Mouse (Mus musculus) embryonic facial prominence, embryonic 11.5 days (tissue): ENCODE results near the gene Irf1. TPM values are rescaled to one million over a fixed set of nuclear protein-coding genes. Genes with fewer than 3 reads are reported as not detected.

Source experiments
- ATAC-seq: fragments of 200-750 bp; cut with Nextera tagmentation; replicated peaks from 2 replicates; pipeline ENCODE4 v1.8.0; 2017; ENCODE audit warnings: low read depth; ENCODE audit not compliant: insufficient number of reproducible peaks, low FRiP score, low TSS enrichment
- DNase-seq: peaks from one replicate; pipeline ENCODE4 v3.0.0-alpha.2; 2015; ENCODE audit warnings: low spot score
- H3K27ac ChIP-seq: fragments of 300-500 bp; sonication (generic); replicated peaks from 2 replicates; pipeline ENCODE4 v1.5.1; 2014; ENCODE audit warnings: mild to moderate bottlenecking, low read depth, low read length, control low read depth
- H3K27me3 ChIP-seq: fragments of 300-500 bp; sonication (generic); 2 replicates; pipeline ENCODE4 v1.6.1; 2014; ENCODE audit warnings: mild to moderate bottlenecking, low read length, moderate library complexity, mixed read lengths; ENCODE audit not compliant: control insufficient read depth, insufficient read depth
- H3K36me3 ChIP-seq: fragments of 300-500 bp; sonication (generic); replicated peaks from 2 replicates; pipeline ENCODE4 v1.6.1; 2014; ENCODE audit warnings: low read depth, mild to moderate bottlenecking, low read length, moderate library complexity, mixed read lengths; ENCODE audit not compliant: control insufficient read depth, insufficient read depth
- H3K4me1 ChIP-seq: fragments of 300-500 bp; sonication (generic); 2 replicates; pipeline ENCODE4 v1.6.1; 2014; ENCODE audit warnings: low read length, mixed read lengths; ENCODE audit not compliant: control insufficient read depth, insufficient read depth
- H3K4me2 ChIP-seq: fragments of 300-500 bp; sonication (generic); 2 replicates; pipeline ENCODE4 v1.6.1; 2014; ENCODE audit warnings: low read depth, mild to moderate bottlenecking, control low read depth, low read length, moderate library complexity
- H3K4me3 ChIP-seq: fragments of 300-500 bp; sonication (generic); 2 replicates; pipeline ENCODE4 v1.5.1; 2014; ENCODE audit warnings: low read depth, low read length, control low read depth
- H3K9ac ChIP-seq: fragments of 300-500 bp; sonication (generic); replicated peaks from 2 replicates; pipeline ENCODE4 v1.6.1; 2014; ENCODE audit warnings: mild to moderate bottlenecking, control low read depth, low read length
- H3K9me3 ChIP-seq: fragments of 300-500 bp; sonication (generic); replicated peaks from 2 replicates; pipeline ENCODE4 v1.6.1; 2016; ENCODE audit warnings: mild to moderate bottlenecking, low read length, inconsistent platforms, mixed read lengths; ENCODE audit not compliant: control insufficient read depth
- WGBS: fragments of 180-500 bp; shearing (Covaris S2); extraction: QIAGEN DNeasy Blood & Tissue Kit; methylation state at CpG from one replicate; pipeline ENCODE4 v1.1.7; 2014; 5-methylcytosine and 5-hydroxymethylcytosine counted together
- polyA plus RNA-seq: library from polyadenylated mRNA; unstranded; fragments of >200 nt; fragmentation: Nextera tagmentation; extraction: Ambion mirVana; gene quantifications from 2 replicates; pipeline ENCODE4 v1.2.1, GENCODE M21; 2014

Irf1 gene
- polyA plus RNA-seq, 1 experiment from 2014 or later: 7.0 TPM

DNA sequence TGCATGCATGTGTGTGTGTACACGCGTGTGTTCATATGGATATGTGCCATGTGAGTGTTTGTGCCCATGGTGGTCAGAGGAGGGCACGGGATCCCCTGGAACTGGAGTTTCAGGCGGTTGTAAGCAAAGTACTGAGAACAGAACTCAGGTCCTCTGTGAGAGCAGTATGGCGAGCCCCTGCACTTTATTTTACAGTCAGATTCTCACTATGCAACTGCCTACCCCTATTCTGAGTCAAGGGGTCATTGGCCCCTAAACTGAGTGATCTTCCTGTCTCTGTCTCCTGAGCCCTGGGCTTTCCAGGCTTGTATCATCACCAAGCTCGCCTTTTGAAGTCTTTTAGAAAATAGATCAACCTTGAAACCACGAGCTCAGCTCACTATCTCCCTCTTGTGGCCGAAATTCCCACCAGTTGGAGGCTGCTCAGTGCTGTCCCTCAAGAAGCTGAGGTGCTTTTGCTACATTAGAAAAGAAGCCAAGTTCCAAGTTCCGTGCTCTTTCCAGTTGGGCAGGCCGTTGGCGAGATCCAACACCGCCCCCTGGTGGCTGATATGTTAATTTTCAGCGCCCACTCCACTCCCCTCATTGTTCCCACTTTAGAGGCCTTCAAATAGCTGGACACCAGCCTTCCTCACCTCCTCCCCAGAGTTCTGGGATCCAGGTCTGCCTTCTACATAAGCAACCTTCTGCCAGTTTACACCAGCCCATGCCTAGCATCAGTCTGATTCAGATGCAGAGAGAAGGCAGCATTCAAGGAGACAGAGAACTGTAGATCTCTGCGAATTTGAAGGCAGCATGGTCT, 32.8 kb upstream of the Irf1 start:
- no peak overlapping the region for H3K4me2 ChIP-seq
- H3K36me3 ChIP-seq: no peaks in the 10 kb centered on the region
- WGBS: 46% methylated on average over 14 of the region's 14 CpGs
- H3K9me3 ChIP-seq: no peaks in the 10 kb centered on the region
- ATAC-seq: peak; percentile 67; the same call in 1 of the 2 replicates
- DNase-seq: peak; percentile 86
- H3K4me3 ChIP-seq: no peak overlapping the region
- H3K9ac ChIP-seq: no peak overlapping the region
- H3K4me1 ChIP-seq: no peaks in the 10 kb centered on the region
- H3K27ac ChIP-seq: no peak overlapping the region
- H3K27me3 ChIP-seq: no peaks in the 10 kb centered on the region

DNA sequence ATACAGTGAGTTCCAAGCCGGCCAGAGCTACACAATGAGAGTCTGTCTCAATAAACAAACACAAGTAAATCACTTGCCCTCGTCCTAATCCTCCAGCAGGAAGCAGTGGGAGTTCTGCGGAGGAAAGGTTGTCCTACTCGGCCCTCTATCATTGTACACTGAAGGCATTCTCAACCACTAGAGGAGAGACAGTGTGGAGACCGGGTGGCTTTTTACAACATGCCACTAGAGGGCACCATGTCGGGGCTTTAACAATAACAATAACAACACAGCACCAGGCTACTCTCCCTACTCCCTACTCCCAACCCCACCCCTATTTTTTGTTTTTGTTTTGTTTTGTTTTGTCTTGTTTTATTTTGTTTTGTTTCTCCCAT, 32.3 kb upstream of the Irf1 start:
- Histone ChIP-seq H3K27me3 (no peaks in the 10 kb centered on the region), H3K4me2 (no peak overlapping the region), H3K4me3 (no peak overlapping the region), H3K9ac (no peak overlapping the region), H3K36me3 (no peaks in the 10 kb centered on the region), H3K9me3 (no peaks in the 10 kb centered on the region), H3K4me1 (no peaks in the 10 kb centered on the region), H3K27ac (no peak overlapping the region)
- whole genome bisulfite sequencing: 32% methylated on average over 6 of the region's 6 CpGs
- DNase-seq: peak; percentile 66
- ATAC-seq: 0 out of 2 replicates have a peak, but pooled peaks have one; percentile 6

DNA sequence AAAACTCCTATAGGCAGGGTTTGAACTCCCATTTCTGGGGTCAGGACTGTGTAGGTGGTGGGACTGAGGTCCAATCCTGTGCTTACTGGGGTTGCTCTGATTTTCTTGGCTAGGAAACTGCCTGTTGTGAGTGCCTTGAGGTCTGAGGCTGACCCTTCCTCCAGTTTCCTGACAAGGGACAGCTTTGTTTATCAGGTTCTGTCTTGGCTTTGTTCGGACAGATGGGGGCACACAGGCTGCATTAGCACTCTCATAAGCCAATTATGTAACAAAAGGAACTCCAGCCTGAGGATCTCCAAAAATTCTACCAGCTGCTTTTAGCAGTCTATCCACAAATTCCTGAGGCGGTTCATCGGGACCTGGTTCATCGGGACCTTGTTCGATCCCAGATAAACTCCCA, 27.5 kb upstream of the Irf1 start:
- no peaks in the 10 kb centered on the region for H3K36me3 ChIP-seq
- H3K4me3 ChIP-seq: no peak overlapping the region
- ATAC-seq: no peak
- DNase-seq: no peak
- no peaks in the 10 kb centered on the region for H3K9me3 ChIP-seq
- no peaks in the 10 kb centered on the region for H3K27me3 ChIP-seq
- H3K4me1 ChIP-seq: no peaks in the 10 kb centered on the region
- WGBS: 4% methylated on average over 5 of the region's 5 CpGs
- no peak overlapping the region for H3K4me2 ChIP-seq
- H3K9ac ChIP-seq: no peak overlapping the region
- no peak overlapping the region for H3K27ac ChIP-seq

DNA sequence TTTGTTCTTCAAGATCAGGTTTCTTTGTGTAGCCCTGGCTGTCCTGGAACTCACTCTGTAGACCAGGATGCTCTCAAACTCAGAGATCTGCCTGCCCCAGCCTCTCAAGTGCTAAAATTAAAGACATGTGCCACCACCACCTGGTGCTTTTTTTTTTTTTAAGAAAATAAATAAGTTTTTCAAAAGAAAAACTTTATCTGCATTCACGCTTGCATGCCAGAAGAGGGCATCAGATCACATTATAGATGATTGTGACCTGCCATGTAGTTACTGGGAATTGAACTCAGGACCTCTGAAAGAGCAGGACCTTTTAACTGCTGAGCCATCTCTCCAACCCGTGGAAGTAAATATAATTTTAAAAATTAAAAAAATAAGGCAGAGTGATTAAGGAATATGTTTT, 24.6 kb upstream of the Irf1 start:
- Histone ChIP-seq H3K27me3 (no peaks in the 10 kb centered on the region), H3K9ac (no peak overlapping the region), H3K36me3 (no peaks in the 10 kb centered on the region), H3K27ac (no peak overlapping the region), H3K4me3 (no peak overlapping the region), H3K9me3 (no peaks in the 10 kb centered on the region), H3K4me2 (no peak overlapping the region), H3K4me1 (no peaks in the 10 kb centered on the region)
- 98% methylated on average over 2 of the region's 2 CpGs for WGBS
- no peak for ATAC-seq
- DNase-seq: no peak

DNA sequence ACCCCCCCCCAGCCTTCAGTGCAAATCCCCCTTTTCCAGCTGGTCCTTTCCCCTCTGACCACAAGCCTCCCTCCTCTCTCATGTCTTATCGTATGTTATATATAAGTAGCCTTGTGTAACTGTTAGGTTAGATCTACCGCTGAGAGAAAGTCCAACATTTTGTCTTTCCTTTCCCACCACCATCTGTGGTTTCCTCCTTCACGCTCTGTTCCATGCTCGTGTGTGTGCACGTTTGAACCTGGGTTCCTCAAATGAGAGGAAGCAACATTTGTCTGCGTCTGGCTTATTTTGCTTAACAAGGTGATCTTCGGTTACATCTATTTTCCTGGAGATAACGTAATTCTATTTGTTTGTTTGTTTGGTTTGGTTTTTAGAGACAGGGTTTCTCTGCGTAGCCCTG, 21.8 kb upstream of the Irf1 start:
- Histone ChIP-seq H3K9ac (no peak overlapping the region), H3K27me3 (no peaks in the 10 kb centered on the region), H3K4me1 (no peaks in the 10 kb centered on the region), H3K4me3 (no peak overlapping the region), H3K9me3 (no peaks in the 10 kb centered on the region), H3K27ac (no peak overlapping the region), H3K4me2 (no peak overlapping the region), H3K36me3 (no peaks in the 10 kb centered on the region)
- DNase-seq (no peak), ATAC-seq (no peak)
- 91% methylated on average over 9 of the region's 9 CpGs for WGBS

DNA sequence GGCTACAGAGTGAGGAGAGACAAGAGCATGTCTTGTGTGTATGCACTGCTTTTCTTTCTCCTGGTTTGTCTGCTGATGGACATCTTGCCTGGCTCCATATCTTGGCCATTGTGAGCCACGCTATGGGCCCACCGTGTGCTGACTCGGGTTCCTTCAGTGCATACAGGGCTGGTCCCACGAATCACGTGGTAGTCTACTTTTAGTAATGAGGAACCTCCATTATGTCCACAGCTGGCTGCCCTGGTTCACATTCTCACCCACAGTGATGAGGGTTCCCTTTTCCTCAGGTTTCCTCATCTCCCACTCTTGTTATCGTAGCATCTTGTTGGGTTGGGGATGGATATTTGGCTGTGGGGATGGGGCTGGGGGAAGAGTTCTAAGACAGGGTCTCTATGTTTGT, 21.2 kb upstream of the Irf1 start:
- Histone ChIP-seq H3K4me3 (no peak overlapping the region), H3K27me3 (no peaks in the 10 kb centered on the region), H3K36me3 (no peaks in the 10 kb centered on the region), H3K9ac (no peak overlapping the region), H3K4me1 (no peaks in the 10 kb centered on the region), H3K27ac (no peak overlapping the region), H3K4me2 (no peak overlapping the region), H3K9me3 (no peaks in the 10 kb centered on the region)
- DNase-seq (no peak), ATAC-seq (no peak)
- WGBS: 92% methylated on average over 6 of the region's 6 CpGs

DNA sequence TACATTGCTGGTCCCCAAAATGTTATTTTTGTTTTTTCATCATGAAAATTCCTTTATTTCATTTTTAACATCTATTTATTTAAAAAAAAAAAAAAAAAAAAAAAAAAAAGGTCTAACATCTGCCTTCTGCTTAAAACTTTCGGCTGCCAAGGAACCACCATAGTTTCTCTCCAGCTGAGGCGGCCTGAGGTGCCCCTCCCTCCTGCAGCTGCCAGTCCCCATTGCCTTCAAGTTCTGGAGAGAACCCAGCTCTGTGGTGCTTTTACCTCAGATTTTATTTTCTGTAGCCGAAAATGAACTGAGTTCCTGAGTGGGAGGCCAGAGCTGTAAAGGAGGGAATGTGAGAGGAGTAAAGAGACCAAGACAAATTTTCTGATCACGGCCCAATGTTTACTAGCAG, 20.5 kb upstream of the Irf1 start:
- Histone ChIP-seq H3K9ac (no peak overlapping the region), H3K36me3 (no peaks in the 10 kb centered on the region), H3K27ac (no peak overlapping the region), H3K4me2 (no peak overlapping the region), H3K9me3 (no peaks in the 10 kb centered on the region), H3K27me3 (no peaks in the 10 kb centered on the region), H3K4me3 (no peak overlapping the region), H3K4me1 (no peaks in the 10 kb centered on the region)
- ATAC-seq: no peak
- DNase-seq: no peak
- WGBS: 76% methylated on average over 4 of the region's 4 CpGs

DNA sequence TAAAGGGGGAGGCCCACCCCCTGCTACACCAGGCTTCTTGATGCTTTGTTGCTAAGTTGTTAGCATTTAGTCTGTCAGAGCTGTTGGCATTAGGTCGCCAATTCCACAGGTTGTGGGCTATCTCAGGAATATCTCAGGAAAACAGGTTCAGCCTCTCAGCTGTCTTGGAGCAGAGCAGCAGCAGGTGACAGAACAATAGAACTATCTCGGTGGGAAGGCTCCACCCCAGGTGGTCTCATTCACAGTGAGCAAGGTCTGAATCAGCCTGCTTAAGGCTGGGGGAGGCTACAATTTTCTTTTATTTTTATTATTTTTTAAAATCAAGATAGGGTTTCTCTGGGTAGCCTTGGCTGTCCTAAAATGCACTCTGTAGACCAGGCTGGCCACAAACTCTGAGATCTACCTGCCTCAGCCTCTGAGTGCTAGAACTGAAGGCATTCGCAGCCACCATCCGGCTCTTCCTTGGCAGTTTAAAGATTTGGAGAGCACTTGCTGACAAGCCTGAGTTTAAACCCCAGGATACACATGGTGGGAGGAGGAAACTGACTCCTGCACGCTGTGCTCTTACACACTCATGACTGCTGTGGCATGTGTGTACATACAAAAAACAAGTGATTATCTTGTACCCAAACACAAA, 20.0 kb upstream of the Irf1 start:
- no peaks in the 10 kb centered on the region for H3K4me1 ChIP-seq
- WGBS: 48% methylated on average over 5 of the region's 5 CpGs
- H3K27ac ChIP-seq: no peak overlapping the region
- no peak overlapping the region for H3K4me3 ChIP-seq
- H3K9me3 ChIP-seq: no peaks in the 10 kb centered on the region
- no peak overlapping the region for H3K9ac ChIP-seq
- no peaks in the 10 kb centered on the region for H3K36me3 ChIP-seq
- ATAC-seq (no peak), DNase-seq (no peak)
- H3K4me2 ChIP-seq: no peak overlapping the region
- H3K27me3 ChIP-seq: no peaks in the 10 kb centered on the region
